Mouse (Mus musculus) heart, adult 2 months (tissue): ENCODE data around the gene Abcc10.

Experiments
- CTCF ChIP-seq: fragments of 200-600 bp; IDR thresholded peaks from 2 replicates; pipeline ENCODE4 v1.8.1; 2022; ENCODE audit warnings: antibody characterized with exemption, mild to moderate bottlenecking, moderate library complexity
- EP300 ChIP-seq: fragments of 200-500 bp; IDR thresholded peaks from 2 replicates; pipeline ENCODE4 v1.6.1; 2011; ENCODE audit warnings: low read depth, low read length, control low read depth; ENCODE audit not compliant: insufficient read depth
- POLR2A ChIP-seq: fragments of 200-500 bp; IDR thresholded peaks from 2 replicates; pipeline ENCODE4 v1.6.1; 2011; ENCODE audit warnings: mild to moderate bottlenecking, low read depth, low read length, control low read depth; ENCODE audit not compliant: insufficient read depth

- TF ChIP-seq POLR2A, result no peak
- TF ChIP-seq CTCF, result no peak
- no peak for TF ChIP-seq EP300
These were observed 30.6 kb downstream of the Abcc10 start, which contains the start of gene Dlk2 for GRCm38 (mm10) chr17:46297364-46298219.
